ENCODE assay signal across 10 mouse cellular contexts in the genomic region with DNA sequence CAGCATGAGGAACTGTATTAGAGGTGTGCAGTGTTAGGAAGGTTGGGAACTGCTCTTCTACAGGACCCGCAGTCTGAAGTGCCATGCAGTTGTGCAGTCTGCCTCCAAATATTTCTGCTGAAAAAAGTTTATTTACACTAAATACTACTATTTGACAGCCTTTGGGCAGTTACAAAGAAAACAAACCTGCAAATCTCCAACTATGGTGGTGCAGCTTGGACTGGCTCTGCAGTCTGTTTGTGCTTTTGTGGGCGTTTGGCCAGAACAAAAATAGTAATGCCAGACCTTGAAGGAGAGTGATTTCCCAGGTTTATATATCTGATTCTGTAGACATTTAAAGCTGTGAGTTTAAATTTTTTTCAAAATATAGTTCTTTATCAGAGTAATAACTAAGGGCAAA. TPM values are rescaled to one million over a fixed set of nuclear protein-coding genes. Genes with fewer than 3 reads are reported as not detected.
A peak's percentile ranks its signal among the peaks of the same experiment; 100 is the strongest.
DNase-seq lines count a peak whose midpoint lies in the region; ATAC-seq lines count a peak whose summit lies in the region.
"Had no signal": no experiment of that assay in that cellular context is flagged by ENCODE, and none has a peak within 500 bp of the region (broad histone marks: within the 10 kb centered on the region; RNA-seq: fewer than 3 reads in every experiment).

No protein-coding gene starts in this region.

- no peak overlapping the region for H3K4me3 ChIP-seq in kidney, embryonic 16.5 days (ENCODE audit: low read length)

- peaks cover 15% of the 10 kb centered on the region for H3K4me1 ChIP-seq in kidney, embryonic 16.5 days (ENCODE audit: insufficient read depth, low read length)

- no peak overlapping the region for H3K9ac ChIP-seq in kidney, embryonic 16.5 days (replicated peaks; ENCODE audit: low read length)

- intact Hi-C loops in heart, postnatal 14 days (cut with DNase I): no loop called here

- no peaks in the 10 kb centered on the region for H3K36me3 ChIP-seq in kidney, embryonic 16.5 days (ENCODE audit: insufficient read depth, low read length)

- DNase-seq in cerebellum, adult 11-12 months: peak; percentile 19
- no peak for DNase-seq in cerebellum, postnatal 4 days (ENCODE audit: low spot score in 2 of 2)
- DNase-seq in kidney, postnatal 10 days: peak; percentile 25
- DNase-seq in cerebellum, adult 18-20 months: peak; percentile 56 to 58
- peak; percentile 15 to 58 for DNase-seq in heart, postnatal 14 days
- no peak for DNase-seq in left cerebral cortex, adult 9 months (ENCODE audit: low spot score in 2 of 2)
- no peak for DNase-seq in frontal cortex, postnatal 10 days (ENCODE audit: low spot score in 2 of 2)
- DNase-seq: right cerebral cortex, adult 18-20 months had no signal

- H3K4me2 ChIP-seq in kidney, embryonic 16.5 days (replicated peaks; ENCODE audit: low read depth, low read length): no peak overlapping the region

- H3K9me3 ChIP-seq in kidney, embryonic 16.5 days (ENCODE audit: low read length): no peaks in the 10 kb centered on the region

- no peaks in the 10 kb centered on the region for H3K27me3 ChIP-seq in kidney, embryonic 16.5 days (ENCODE audit: insufficient read depth, low read length)

- no peak overlapping the region for H3K27ac ChIP-seq in kidney, embryonic 16.5 days (ENCODE audit: low read length)
- H3K27ac ChIP-seq: hindbrain, postnatal 0 days had no signal

- ATAC-seq in kidney, embryonic 16.5 days (ENCODE audit: low FRiP score, low TSS enrichment): no peak
- ATAC-seq: hindbrain, postnatal 0 days had no signal

- 70% methylated on average over 2 of the region's 2 CpGs for WGBS in kidney, embryonic 16.5 days

RNA-seq across cellular contexts. Expression of a gene that starts 17.1 kb away (rescaled TPM):
- 26.2 and 26.9 TPM in 2 replicates for polyA plus RNA-seq in kidney, embryonic 16.5 days (2015; fragmentation: Nextera tagmentation; extraction: Ambion mirVana)
- total RNA-seq in heart, postnatal 14 days (2021): 100 to 1,000 TPM in 1 of 2 experiments, 10 to 100 TPM in 1; 93.5 to 101 TPM

RNA-seq across cellular contexts. Expression of a gene that starts 31.9 kb away (rescaled TPM):
- 0.68 and 1.3 TPM in 2 replicates for polyA plus RNA-seq in kidney, embryonic 16.5 days (2015; fragmentation: Nextera tagmentation; extraction: Ambion mirVana)
- total RNA-seq in heart, postnatal 14 days (2021): under 1 TPM; 0.76 to 0.80 TPM
- total RNA-seq: hindbrain, postnatal 0 days had no signal

Comparison
In these comparisons a context has a peak if more than half of its experiments do, and no peak if none do; other contexts are left out.
1. DNase-seq: peak in cerebellum, adult 11-12 months (single experiment), kidney, postnatal 10 days (single experiment), cerebellum, adult 18-20 months (2 of 2) and heart, postnatal 14 days (2 of 2); none in cerebellum, postnatal 4 days (0 of 2), left cerebral cortex, adult 9 months (0 of 2) and frontal cortex, postnatal 10 days (0 of 2).